Mouse (Mus musculus): ENCODE measurements around the gene Cct6b.

GRCm38 (mm10) chr11:82712681-82713080 lies 51.4 kb downstream of the Cct6b start:
- no peak for TF ChIP-seq CTCF (IDR thresholded peaks at IDR 0.05; ENCODE audit: control insufficient read depth, insufficient read depth, insufficient replicate concordance, low read depth, low read length)
- no peak for TF ChIP-seq POLR2A (IDR thresholded peaks at IDR 0.05; ENCODE audit: control insufficient read depth, low read depth, low read length)
